Mouse (Mus musculus) layer of hippocampus, postnatal 14 days (tissue): ENCODE measurements around the gene Fars2. TPM values are rescaled to one million over a fixed set of nuclear protein-coding genes. Genes with fewer than 3 reads are reported as not detected.

Experiments
- DNase-seq, 2 experiments: peaks; one replicate each; pipeline ENCODE4 v3.0.0; 2021 to 2022; ENCODE audit warnings: low spot score in 2 of 2, mixed read lengths in 1 of 2
- total RNA-seq, 2 experiments: library from RNA; stranded (reverse); gene quantifications; 2 replicates each; pipeline ENCODE4 v1.2.3; 2021

Fars2 gene
- total RNA-seq, 2 experiments from 2014 or later: 30.2 to 37.4 TPM

- no peak for DNase-seq
These were observed 436.0 kb downstream of the Fars2 start for GRCm38 (mm10) chr13:36553247-36553642.

- DNase-seq: no peak
These were observed 437.5 kb downstream of the Fars2 start for GRCm38 (mm10) chr13:36554743-36555142.

GRCm38 (mm10) chr13:36562447-36563441, 445.5 kb downstream of the Fars2 start:
- peak; percentile 41 to 55 for DNase-seq

- DNase-seq: no peak
These were observed 447.6 kb downstream of the Fars2 start for GRCm38 (mm10) chr13:36564764-36565315.

- no peak for DNase-seq
These were observed 459.6 kb downstream of the Fars2 start for GRCm38 (mm10) chr13:36576781-36577180.

- DNase-seq: peak in 1 of 2 experiments; percentile 45
These were observed 460.8 kb downstream of the Fars2 start for GRCm38 (mm10) chr13:36577916-36578568.

GRCm38 (mm10) chr13:36578569-36579333, 461.5 kb downstream of the Fars2 start:
- peak; percentile 89 for DNase-seq

GRCm38 (mm10) chr13:36582406-36583070, 465.3 kb downstream of the Fars2 start:
- DNase-seq: no peak

GRCm38 (mm10) chr13:36583481-36584151, 466.4 kb downstream of the Fars2 start:
- no peak for DNase-seq

- DNase-seq: no peak
These were observed 467.0 kb downstream of the Fars2 start for GRCm38 (mm10) chr13:36584197-36584596.

GRCm38 (mm10) chr13:36589092-36589491, 471.9 kb downstream of the Fars2 start:
- no peak for DNase-seq

- no peak for DNase-seq
These were observed 475.1 kb downstream of the Fars2 start for GRCm38 (mm10) chr13:36592291-36592690.

- DNase-seq: no peak
These were observed 489.5 kb downstream of the Fars2 start for GRCm38 (mm10) chr13:36606717-36607116.

- no peak for DNase-seq
These were observed 490.7 kb downstream of the Fars2 start for GRCm38 (mm10) chr13:36607871-36608270.

- no peak for DNase-seq
These were observed 493.2 kb downstream of the Fars2 start for GRCm38 (mm10) chr13:36610426-36610825.

- DNase-seq: peak; percentile 18 to 21
These were observed 495.9 kb downstream of the Fars2 start for GRCm38 (mm10) chr13:36612785-36613750.

GRCm38 (mm10) chr13:36620498-36621332, 503.5 kb downstream of the Fars2 start:
- DNase-seq: no peak

- DNase-seq: no peak
These were observed 504.1 kb downstream of the Fars2 start for GRCm38 (mm10) chr13:36621333-36621659.
